Mouse (Mus musculus): ENCODE measurements around the gene Cct8. TPM values are rescaled to one million over a fixed set of nuclear protein-coding genes. Genes with fewer than 3 reads are reported as not detected.

The Cct8 gene
- polyA plus RNA-seq, 1 experiment from 2014 or later, result 566 TPM

GRCm38 (mm10) chr16:87442291-87442690 is 53.4 kb downstream of the Cct8 start:
- Histone ChIP-seq H3K4me1 (peaks cover 11% of the 10 kb centered on the region), H3K27me3 (ENCODE audit: insufficient read depth, poor library complexity, severe bottlenecking) (no peaks in the 10 kb centered on the region), H3K27ac (no peak overlapping the region), H3K4me3 (no peak overlapping the region), H3K9me3 (no peaks in the 10 kb centered on the region), H3K36me3 (no peaks in the 10 kb centered on the region)
- no peak for DNase-seq (ENCODE audit: low spot score)
- whole genome bisulfite sequencing, result 53% methylated on average over 5 of the region's 5 CpGs

DNA sequence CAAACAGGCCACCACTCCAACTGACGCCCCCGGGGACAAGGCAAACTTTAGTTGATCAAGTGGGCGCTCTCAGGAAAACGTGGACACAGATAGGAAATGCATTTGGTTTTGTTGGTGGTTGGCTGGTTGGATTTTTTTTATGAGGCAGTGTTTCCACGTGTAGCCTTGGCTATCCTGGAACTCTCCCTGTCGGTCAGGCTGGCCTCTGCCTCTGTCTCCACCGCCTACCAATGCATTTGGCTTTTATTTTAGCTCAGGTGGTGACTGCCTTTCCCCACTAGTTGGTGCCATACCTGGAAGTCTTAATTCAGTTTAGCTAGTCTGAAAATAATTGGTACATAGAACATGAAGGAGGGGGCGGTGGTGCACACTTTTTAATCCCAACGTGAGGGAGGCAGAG is 54.6 kb downstream of the Cct8 start:
- 23% methylated on average over 9 of the region's 9 CpGs for WGBS
- H3K27ac ChIP-seq, result peak overlapping the region; percentile 92
- H3K36me3 ChIP-seq, result peaks cover 2% of the 10 kb centered on the region; the same call in 1 of the 2 replicates
- DNase-seq (ENCODE audit: low spot score), result no peak
- H3K9me3 ChIP-seq, result no peaks in the 10 kb centered on the region
- no peaks in the 10 kb centered on the region for H3K27me3 ChIP-seq (ENCODE audit: insufficient read depth, poor library complexity, severe bottlenecking)
- peaks cover 11% of the 10 kb centered on the region for H3K4me1 ChIP-seq
- H3K4me3 ChIP-seq, result peak overlapping the region; percentile 76

- H3K27ac ChIP-seq, result peak within 1 kb of the TSS; percentile 92
- under 1% methylated on average over 38 of the region's 38 CpGs for WGBS
- DNase-seq (ENCODE audit: low spot score), result peak; percentile 97
These were observed 55.4 kb downstream of the Cct8 start, which contains the start of gene Rwdd2b for GRCm38 (mm10) chr16:87440184-87440686. Gene Rwdd2b, minus strand, starts transcription at chr16:87440573.

DNA sequence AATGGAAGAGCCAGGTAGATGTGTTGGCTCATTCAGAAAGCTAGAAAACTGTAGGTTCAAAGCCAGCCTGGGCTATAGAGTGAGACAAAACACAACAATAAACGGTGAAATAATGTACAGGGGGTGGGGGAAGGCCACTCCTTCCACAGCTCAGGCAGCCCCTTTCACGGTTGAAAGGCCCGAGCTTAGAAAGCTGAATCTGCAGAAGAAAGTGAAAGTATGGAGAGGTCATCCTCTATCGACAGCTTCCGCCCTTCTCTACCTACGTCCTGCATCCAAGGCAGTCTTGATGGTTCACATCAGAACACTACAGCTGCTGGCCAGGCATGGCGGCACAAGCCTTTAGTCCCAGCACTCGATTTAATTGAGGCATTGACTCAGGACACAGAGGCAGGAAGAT is 57.0 kb downstream of the Cct8 start:
- Histone ChIP-seq H3K27me3 (ENCODE audit: insufficient read depth, poor library complexity, severe bottlenecking) (no peaks in the 10 kb centered on the region), H3K27ac (no peak overlapping the region), H3K4me1 (peaks cover 11% of the 10 kb centered on the region), H3K4me3 (no peak overlapping the region), H3K9me3 (no peaks in the 10 kb centered on the region), H3K36me3 (peaks cover 10% of the 10 kb centered on the region; the same call in 1 of the 2 replicates)
- 87% methylated on average over 8 of the region's 8 CpGs for WGBS
- DNase-seq (ENCODE audit: low spot score), result no peak

More at GRCm38 (mm10) chr16:87440184-87440686, 55.4 kb downstream of the Cct8 start, which contains the start of gene Rwdd2b:
- Histone ChIP-seq H3K4me1 (peaks cover 11% of the 10 kb centered on the region), H3K27me3 (ENCODE audit: insufficient read depth, poor library complexity, severe bottlenecking) (no peaks in the 10 kb centered on the region), H3K4me3 (peak within 1 kb of the TSS; percentile 76), H3K9me3 (no peaks in the 10 kb centered on the region), H3K36me3 (peaks cover 9% of the 10 kb centered on the region; the same call in 1 of the 2 replicates)

DNA sequence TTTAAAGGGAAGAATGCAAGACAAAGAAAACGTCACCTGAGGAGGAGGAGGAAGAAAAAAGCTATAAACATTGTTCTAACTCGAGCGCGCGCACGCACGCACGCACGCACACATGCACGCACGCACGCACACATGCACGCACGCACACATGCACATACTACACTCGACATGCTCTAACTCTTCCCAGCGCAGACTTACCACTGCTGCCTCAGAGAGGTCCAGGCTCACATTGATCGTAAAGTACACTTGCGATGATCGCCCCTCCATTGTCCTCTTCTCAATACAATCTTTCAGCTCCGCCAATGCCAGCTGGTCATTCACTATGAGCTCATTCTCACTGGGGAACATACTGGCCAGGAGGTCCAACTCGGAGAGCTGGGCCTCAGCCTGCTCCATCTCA is 58.6 kb downstream of the Cct8 start:
- DNase-seq (ENCODE audit: low spot score), result peak; percentile 19
- Histone ChIP-seq H3K4me1 (peaks cover 11% of the 10 kb centered on the region), H3K27ac (no peak overlapping the region), H3K36me3 (peaks cover 14% of the 10 kb centered on the region; the same call in 1 of the 2 replicates), H3K4me3 (no peak overlapping the region), H3K27me3 (ENCODE audit: insufficient read depth, poor library complexity, severe bottlenecking) (no peaks in the 10 kb centered on the region), H3K9me3 (no peaks in the 10 kb centered on the region)
- 95% methylated on average over 21 of the region's 21 CpGs for WGBS

DNA sequence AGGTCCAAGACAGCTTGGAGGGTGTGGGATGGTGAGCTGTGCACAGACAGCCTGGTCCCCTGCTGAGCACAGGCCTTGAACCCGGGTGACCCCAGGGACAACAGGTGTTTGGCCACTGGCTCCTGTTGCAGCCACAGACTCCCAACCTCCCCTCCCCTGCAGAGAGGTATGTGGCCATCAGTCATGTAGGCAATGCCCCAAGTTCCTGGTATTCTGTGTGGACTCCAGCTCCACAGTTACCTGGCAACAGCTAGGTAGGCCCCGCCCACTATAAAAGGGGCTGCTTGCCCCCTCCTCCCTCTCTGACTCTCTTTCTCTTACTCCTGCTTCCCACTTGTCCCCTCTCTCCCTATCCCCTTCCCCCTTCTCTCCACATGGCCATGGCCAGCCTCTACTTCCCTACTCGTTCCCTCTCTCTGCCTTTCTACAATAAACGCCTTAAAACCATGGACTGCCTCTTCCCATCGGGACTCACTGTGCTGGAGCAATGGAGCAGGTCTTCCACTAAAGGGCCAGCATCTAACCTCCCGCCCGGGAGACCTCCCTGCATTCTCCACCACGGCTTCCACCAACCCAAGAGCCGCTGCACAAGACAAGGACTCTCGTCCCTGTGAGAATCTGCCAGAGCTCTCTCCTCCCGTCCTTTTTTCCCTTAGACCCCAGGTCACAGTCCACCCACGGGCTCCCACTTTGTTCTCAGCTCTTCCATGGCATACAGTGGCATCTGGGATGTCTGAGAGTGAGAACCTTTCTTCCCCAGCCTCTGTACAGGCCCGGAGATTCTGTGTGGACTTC is 60.1 kb downstream of the Cct8 start:
- H3K9me3 ChIP-seq, result no peaks in the 10 kb centered on the region
- DNase-seq (ENCODE audit: low spot score), result peak; percentile 58
- no peak overlapping the region for H3K4me3 ChIP-seq
- no peaks in the 10 kb centered on the region for H3K27me3 ChIP-seq (ENCODE audit: insufficient read depth, poor library complexity, severe bottlenecking)
- WGBS, result 86% methylated on average over 13 of the region's 13 CpGs
- no peak overlapping the region for H3K27ac ChIP-seq
- peaks cover 14% of the 10 kb centered on the region; the same call in 1 of the 2 replicates for H3K36me3 ChIP-seq
- H3K4me1 ChIP-seq, result peaks cover 7% of the 10 kb centered on the region

DNA sequence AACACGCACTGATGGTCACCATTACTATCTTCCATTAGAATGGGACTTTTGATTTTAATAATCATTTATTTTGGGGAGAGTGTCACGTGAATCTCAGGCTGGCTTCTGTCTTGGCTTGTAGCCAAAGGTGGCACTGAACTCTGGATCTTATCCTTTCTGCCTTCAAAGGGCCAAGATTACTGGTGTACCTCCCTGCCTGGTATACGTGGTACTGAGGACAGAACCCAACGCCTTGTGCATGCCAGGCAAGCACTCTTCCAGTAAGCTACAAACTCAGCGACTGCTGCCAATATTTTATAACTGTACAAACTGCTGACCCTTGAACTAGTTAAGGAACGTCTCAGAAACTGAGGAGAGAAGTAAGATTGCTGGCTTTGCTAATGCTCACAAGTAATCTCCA is 60.7 kb downstream of the Cct8 start:
- Histone ChIP-seq H3K4me3 (no peak overlapping the region), H3K27ac (no peak overlapping the region), H3K27me3 (ENCODE audit: insufficient read depth, poor library complexity, severe bottlenecking) (no peaks in the 10 kb centered on the region), H3K9me3 (no peaks in the 10 kb centered on the region), H3K36me3 (peaks cover 14% of the 10 kb centered on the region; the same call in 1 of the 2 replicates), H3K4me1 (peaks cover 7% of the 10 kb centered on the region)
- DNase-seq (ENCODE audit: low spot score), result peak; percentile 24
- 78% methylated on average over 6 of the region's 6 CpGs for WGBS

DNA sequence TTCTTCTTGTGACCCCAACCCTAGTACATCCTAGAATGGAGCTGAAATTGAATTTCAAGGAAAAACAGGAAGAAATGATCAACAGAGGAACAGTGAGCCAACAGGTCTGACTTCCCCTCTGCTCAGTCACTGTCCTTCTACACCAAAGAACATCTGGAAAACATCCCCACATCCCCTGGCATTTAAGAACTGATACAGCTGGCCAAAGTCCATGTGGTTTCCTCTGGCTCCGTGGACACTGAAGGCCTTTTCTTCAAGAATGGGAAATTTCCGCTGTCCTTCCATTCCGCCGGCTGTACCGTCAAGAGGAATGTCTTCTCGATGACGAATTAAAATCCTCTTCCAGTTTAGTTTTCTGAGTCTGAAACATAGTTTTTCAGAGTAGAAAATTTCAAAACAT is 61.4 kb downstream of the Cct8 start:
- peaks cover 7% of the 10 kb centered on the region for H3K4me1 ChIP-seq
- H3K36me3 ChIP-seq, result peaks cover 14% of the 10 kb centered on the region; the same call in 1 of the 2 replicates
- H3K4me3 ChIP-seq, result no peak overlapping the region
- DNase-seq (ENCODE audit: low spot score), result peak; percentile 38
- no peaks in the 10 kb centered on the region for H3K9me3 ChIP-seq
- WGBS, result 91% methylated on average over 7 of the region's 7 CpGs
- H3K27ac ChIP-seq, result no peak overlapping the region
- no peaks in the 10 kb centered on the region for H3K27me3 ChIP-seq (ENCODE audit: insufficient read depth, poor library complexity, severe bottlenecking)

Other genes starting within 250 kb of the Cct8 start
- gene N6amt1, start 141.7 kb downstream of the Cct8 start, polyA plus RNA-seq (2016; fragmentation: Nextera tagmentation; extraction: Ambion mirVana), result 21.9 and 22.6 TPM in 2 replicates
- gene Ltn1, start 63.3 kb downstream of the Cct8 start, polyA plus RNA-seq (2016; fragmentation: Nextera tagmentation; extraction: Ambion mirVana), result 24.9 and 28.9 TPM in 2 replicates
- 11.8 and 13.6 TPM in 2 replicates for gene Rwdd2b, start 55.3 kb downstream of the Cct8 start, polyA plus RNA-seq (2016; fragmentation: Nextera tagmentation; extraction: Ambion mirVana)
- 36.2 and 38.6 TPM in 2 replicates for gene Usp16, start 41.2 kb downstream of the Cct8 start, polyA plus RNA-seq (2016; fragmentation: Nextera tagmentation; extraction: Ambion mirVana)
- not detected in 2 replicates for gene Map3k7cl, start 57.5 kb upstream of the Cct8 start, polyA plus RNA-seq (2016; fragmentation: Nextera tagmentation; extraction: Ambion mirVana)
- gene Bach1, start 203.1 kb upstream of the Cct8 start, polyA plus RNA-seq (2016; fragmentation: Nextera tagmentation; extraction: Ambion mirVana), result 8.5 and 9.4 TPM in 2 replicates

Measured in heart, embryonic 10.5 days (tissue).